Mouse (Mus musculus): ENCODE measurements around the gene Cmah.

Cmah gene

GRCm38 (mm10) chr13:24517757-24518156 is 190.6 kb downstream of the Cmah start:
- no peak for DNase-seq (ENCODE audit: low spot score)

- DNase-seq (ENCODE audit: low spot score): peak; percentile 77
These were observed 191.7 kb downstream of the Cmah start for GRCm38 (mm10) chr13:24518887-24519286.

GRCm38 (mm10) chr13:24519976-24520647 is 192.9 kb downstream of the Cmah start:
- no peak for DNase-seq (ENCODE audit: low spot score)

GRCm38 (mm10) chr13:24520796-24521195 is 193.6 kb downstream of the Cmah start:
- DNase-seq (ENCODE audit: low spot score): no peak

- no peak for DNase-seq (ENCODE audit: low spot score)
These were observed 194.5 kb downstream of the Cmah start for GRCm38 (mm10) chr13:24521446-24522342.

- DNase-seq (ENCODE audit: low spot score): no peak
These were observed 195.2 kb downstream of the Cmah start for GRCm38 (mm10) chr13:24522343-24522837.

- DNase-seq (ENCODE audit: low spot score): no peak
These were observed 196.5 kb downstream of the Cmah start for GRCm38 (mm10) chr13:24523587-24524221.

- no peak for DNase-seq (ENCODE audit: low spot score)
These were observed 197.3 kb downstream of the Cmah start for GRCm38 (mm10) chr13:24524468-24524867.

GRCm38 (mm10) chr13:24525551-24525950 is 198.3 kb downstream of the Cmah start:
- DNase-seq (ENCODE audit: low spot score): no peak

- DNase-seq (ENCODE audit: low spot score): no peak
These were observed 199.7 kb downstream of the Cmah start for GRCm38 (mm10) chr13:24526916-24527315.
